Mouse (Mus musculus): ENCODE data around the gene Sv2c.

The Sv2c gene

GRCm38 (mm10) chr13:95968031-95968430 lies 164.3 kb downstream of the Sv2c start:
- 87% methylated on average over 2 of the region's 2 CpGs for WGBS

GRCm38 (mm10) chr13:95966791-95967190 lies 165.6 kb downstream of the Sv2c start:
- WGBS, result 48% methylated on average over 6 of the region's 6 CpGs

DNA sequence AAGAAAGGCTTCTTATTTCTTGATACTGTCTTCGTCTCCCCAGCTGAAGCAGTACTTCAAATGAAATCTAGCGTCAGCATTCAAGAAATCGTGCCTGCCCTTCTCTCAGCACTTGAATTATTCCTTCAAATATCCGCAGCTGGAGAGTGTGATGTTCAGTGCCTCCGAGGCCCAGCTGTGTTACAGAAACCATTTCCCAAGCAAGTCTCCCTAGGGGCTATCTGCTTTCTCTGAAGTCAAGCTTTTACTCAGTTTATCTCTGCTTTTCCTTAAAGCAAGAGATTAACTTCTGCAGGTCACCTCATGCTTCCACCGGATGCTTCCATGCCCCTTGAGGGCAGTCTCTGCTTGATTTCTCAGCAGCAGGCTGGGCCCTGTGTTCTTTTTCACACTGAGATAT lies 166.8 kb downstream of the Sv2c start:
- 78% methylated on average over 6 of the region's 6 CpGs for WGBS

- 70% methylated on average over 10 of the region's 10 CpGs for WGBS
These were observed 167.2 kb downstream of the Sv2c start for GRCm38 (mm10) chr13:95965162-95965561.

- 66% methylated on average over 8 of the region's 8 CpGs for WGBS
These were observed 168.2 kb downstream of the Sv2c start for GRCm38 (mm10) chr13:95964226-95964625.

DNA sequence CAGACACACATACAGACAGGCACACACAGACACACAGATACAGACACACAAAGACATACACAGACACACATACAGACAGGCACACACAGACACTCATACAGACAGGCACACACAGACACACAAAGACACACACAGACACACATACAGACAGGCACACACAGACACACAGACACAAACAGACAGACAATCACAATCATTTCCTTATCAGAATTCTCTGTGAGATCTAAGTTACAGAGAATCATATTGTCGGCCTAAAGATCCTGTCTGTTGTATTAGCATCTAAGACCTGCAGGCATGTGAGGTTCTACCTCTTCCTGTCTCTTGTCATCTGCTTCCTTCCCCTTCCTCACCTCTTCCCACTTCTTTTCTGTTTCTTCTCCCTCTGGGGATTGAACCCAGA lies 168.7 kb downstream of the Sv2c start:
- 81% methylated on average over 1 of the region's 1 CpGs for WGBS

DNA sequence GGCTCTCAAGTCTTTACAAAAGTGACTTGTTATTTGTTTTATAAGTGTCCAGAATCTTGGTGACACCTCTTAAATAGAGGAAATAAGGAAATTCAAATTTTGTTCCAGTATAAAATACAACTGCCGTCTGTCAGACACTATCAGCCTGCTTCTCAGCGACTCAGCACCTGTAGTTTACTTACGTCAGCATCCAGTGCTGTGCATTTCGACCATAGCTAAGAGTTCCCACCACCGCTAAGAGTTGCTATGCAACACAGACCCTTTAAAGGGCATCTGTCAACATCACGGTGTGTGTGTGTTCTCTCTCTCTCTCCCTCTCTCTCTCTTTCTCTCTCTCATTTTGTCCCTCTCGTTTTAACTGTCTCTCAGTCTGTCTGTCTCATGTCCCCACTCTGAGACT lies 170.5 kb downstream of the Sv2c start:
- 32% methylated on average over 7 of the region's 7 CpGs for WGBS

DNA sequence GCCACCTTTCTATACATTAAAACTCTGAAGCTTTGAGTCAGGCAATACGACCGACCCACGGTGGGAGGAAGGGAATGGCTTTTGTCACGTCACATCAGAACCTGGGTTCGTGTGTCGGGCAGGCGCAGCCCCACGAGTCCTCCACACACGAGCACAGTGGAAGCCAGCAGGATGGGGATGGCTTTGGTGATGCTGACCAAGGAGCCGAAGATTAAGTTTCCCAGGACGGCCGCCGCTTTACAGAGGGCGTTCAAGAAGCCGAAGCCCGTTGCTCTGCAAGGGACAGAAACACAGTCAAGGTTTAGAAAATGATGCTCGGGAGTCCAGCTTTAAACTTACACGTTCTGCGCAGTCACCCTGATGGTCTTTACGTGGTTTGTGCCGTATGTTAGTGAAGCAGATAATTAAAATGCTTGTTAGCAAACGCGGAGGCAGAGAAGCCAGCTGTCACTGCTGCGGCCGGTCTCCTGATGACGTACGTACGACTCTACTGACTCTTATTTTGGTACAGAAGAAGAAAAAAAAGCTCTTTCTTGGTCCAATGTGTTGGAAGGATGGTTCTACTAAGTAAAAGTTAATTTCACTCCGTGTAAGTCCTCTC lies 171.1 kb downstream of the Sv2c start:
- WGBS, result 10% methylated on average over 29 of the region's 29 CpGs

DNA sequence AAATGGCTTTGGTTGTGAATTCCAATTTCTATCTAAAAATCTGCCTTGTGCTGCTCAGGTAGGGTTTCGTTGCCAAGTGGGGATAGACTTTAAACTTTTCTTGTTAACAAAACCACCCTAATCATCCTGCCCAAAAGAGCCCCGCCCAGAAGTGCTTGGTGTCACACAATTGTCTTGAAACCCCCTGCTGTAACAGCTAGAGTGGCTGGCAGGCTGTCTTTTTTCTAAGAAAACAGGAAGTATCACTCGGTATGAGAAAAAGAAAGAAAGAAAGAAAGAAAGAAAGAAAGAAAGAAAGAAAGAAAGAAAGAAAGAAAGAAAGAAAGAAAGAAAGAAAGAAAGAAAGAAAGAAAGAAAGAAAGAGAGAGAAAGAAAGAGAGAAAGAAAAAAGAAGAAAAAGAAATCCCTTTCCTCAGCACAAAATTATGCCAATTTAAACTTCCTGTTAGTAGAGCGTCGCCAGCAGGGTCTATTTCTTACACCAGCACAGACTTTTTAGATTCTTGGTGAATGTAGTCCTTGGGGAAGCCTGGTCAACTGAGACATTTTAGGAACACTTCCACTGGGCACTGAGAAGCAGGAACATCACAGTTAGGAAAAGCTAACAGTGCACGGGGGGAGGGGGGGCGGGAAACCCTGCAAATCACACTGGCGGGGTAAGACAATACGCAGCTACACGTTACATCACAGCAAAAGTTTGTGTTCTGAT lies 171.7 kb downstream of the Sv2c start:
- 10% methylated on average over 10 of the region's 10 CpGs for WGBS

GRCm38 (mm10) chr13:95959651-95960476 lies 172.5 kb downstream of the Sv2c start:
- 40% methylated on average over 14 of the region's 14 CpGs for WGBS

- 66% methylated on average over 10 of the region's 10 CpGs for WGBS
These were observed 175.2 kb downstream of the Sv2c start for GRCm38 (mm10) chr13:95957134-95957533.

- WGBS, result 93% methylated on average over 2 of the region's 2 CpGs
These were observed 176.0 kb downstream of the Sv2c start for GRCm38 (mm10) chr13:95956327-95956781.

DNA sequence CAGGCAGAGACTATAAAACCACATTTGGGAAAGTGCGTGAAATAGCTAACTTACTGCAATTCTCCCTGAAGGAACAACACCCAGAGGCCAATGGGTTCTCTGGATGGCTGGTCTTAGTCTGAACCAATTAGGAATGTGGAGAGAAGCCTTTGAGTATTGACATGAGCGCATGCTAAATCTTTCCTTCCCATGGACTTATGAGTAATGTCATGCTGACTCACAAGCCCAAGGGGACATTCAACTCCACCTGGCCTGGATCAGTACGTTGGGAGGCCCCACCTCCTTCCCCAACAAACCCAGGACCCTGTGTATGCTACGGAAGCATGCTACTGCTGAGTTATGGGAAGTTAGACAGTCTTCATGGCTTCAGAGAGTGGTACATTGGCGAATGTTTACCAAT lies 177.2 kb downstream of the Sv2c start:
- 91% methylated on average over 5 of the region's 5 CpGs for WGBS

DNA sequence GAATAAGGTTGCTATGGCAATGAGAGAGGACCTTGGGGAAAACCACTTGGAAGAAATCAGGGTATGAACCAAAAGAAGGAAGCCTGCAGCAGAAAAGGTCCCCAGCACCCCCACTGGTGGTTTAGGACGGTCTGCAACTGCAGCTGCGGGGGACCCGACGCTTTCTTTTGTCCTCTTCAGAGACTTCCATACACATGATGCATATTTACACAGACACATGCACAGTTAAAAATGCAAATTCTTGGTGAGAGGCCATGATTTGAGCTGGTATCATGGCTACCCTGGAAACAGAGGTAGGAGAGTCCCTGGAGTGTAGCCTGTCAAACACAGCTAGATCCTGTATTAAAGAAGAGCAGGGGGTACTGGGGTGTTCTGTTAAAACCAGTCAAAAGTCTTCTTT lies 178.7 kb downstream of the Sv2c start:
- 66% methylated on average over 4 of the region's 4 CpGs for WGBS

GRCm38 (mm10) chr13:95952263-95952662 lies 180.1 kb downstream of the Sv2c start:
- WGBS, result 85% methylated on average over 4 of the region's 4 CpGs

DNA sequence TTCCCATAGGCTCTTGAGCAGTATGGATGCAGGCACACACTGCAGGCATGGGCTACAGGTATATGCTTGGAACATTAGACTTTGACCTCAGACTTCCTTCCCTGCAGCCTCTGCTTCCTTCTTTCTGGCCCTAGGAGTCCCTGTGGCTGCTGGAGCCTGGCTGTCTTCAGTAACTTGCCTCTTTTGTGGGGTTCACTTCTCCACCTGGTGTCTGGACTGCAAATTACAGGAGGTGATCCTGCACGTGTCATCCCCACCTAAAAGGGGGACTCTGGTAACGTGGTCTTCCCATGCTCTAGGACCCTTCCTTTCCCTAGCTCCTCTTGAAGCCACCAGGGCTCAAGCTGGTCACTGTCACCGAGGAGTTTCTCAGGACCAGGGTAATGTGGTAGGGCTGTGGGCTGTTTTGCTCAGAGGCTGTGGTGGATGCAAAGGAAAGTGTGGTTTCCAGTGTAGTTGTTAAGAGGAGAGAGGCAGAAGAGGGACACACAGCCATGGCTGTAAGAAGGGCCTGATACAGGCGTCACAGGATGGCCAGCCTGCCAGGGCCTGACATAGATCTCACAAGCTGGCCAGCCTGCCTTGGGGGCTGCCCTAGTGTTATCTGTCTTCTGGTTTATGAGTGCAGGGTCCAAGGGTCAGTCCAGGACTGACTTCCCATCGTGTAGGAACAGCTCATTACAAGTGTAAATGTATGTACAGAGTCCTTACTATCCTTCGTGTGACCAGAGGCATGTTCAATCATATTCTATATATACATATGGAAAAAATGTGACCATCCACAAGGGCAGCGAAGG lies 181.1 kb downstream of the Sv2c start:
- WGBS, result 69% methylated on average over 7 of the region's 7 CpGs

DNA sequence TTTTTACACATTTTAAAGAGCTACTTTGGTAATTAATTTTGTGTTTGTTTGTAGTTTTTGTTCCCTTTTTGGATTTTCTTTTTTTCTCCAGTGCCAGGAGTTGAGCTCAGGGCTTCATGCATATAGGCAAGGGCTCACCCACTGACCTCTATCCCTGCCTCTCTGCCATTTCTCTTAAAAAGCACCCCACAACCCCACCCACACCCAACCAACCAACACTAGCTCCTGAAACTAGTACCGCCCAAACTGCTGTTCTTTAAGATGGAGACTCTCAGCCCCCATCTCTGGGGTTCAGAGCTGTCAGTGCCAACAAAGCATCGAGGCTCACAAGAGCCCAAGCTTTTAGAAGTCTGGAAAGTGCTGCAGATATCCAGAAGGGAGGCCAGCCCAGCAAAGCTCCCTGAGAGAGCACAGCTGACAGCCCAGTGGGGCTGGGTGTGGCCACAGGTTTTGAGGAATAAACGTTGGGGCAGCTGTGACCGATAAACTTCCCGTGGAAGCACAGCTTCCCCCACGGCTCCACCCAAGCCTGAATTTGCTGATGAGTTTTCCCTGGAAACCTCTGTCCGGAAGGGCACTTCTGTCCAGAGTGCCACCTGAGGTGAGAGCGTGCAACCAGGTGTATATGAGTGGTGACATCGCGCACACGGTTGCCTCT lies 181.8 kb downstream of the Sv2c start:
- WGBS, result 79% methylated on average over 11 of the region's 11 CpGs

- WGBS, result 43% methylated on average over 4 of the region's 4 CpGs
These were observed 183.0 kb downstream of the Sv2c start for GRCm38 (mm10) chr13:95949356-95949755.

DNA sequence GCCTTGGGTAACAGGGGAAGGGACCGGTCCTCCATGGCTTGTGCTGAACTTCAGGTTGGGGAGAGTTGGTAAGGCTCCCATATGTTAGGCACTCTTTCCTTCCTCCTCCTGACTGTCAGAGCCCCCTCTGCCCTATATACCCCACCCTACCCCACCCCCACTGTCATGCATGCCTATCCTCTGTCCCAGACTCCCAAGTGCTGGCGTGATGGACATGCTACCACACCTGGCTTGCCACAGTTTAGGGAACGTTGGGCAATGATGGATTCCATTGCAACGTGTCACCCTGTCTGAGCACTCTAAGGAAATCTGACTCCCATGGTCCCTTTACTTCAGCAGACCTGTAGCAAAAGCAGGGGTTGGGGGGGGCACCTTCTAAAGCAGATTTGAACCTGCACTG lies 183.6 kb downstream of the Sv2c start:
- WGBS, result 89% methylated on average over 4 of the region's 4 CpGs

- WGBS, result 93% methylated on average over 4 of the region's 4 CpGs
These were observed 184.0 kb downstream of the Sv2c start for GRCm38 (mm10) chr13:95948394-95948793.

GRCm38 (mm10) chr13:95945937-95946507 lies 186.4 kb downstream of the Sv2c start:
- 60% methylated on average over 5 of the region's 5 CpGs for WGBS

All from cerebral cortex, adult 2 months (tissue).